Mouse (Mus musculus): ENCODE data around the gene Pdzrn3. TPM values are rescaled to one million over a fixed set of nuclear protein-coding genes. Genes with fewer than 3 reads are reported as not detected.

Pdzrn3 gene
- total RNA-seq, 2 experiments from 2014 or later: 67.5 to 81.9 TPM

- intact Hi-C loops (cut with DNase I): no loop called here
- no peak for DNase-seq
These were observed 79.9 kb downstream of the Pdzrn3 start for GRCm38 (mm10) chr6:101297563-101298520.

- intact Hi-C loops (cut with DNase I): no loop called here
These were observed 80.7 kb downstream of the Pdzrn3 start for GRCm38 (mm10) chr6:101296997-101297396.

GRCm38 (mm10) chr6:101296280-101296679 lies 81.4 kb downstream of the Pdzrn3 start:
- no peak for DNase-seq
- intact Hi-C loops (cut with DNase I): no loop called here

More at GRCm38 (mm10) chr6:101296997-101297396, 80.7 kb downstream of the Pdzrn3 start:
- no peak for DNase-seq

- intact Hi-C loops (cut with DNase I): no loop called here
- no peak for DNase-seq
These were observed 84.6 kb downstream of the Pdzrn3 start for GRCm38 (mm10) chr6:101293036-101293572.

GRCm38 (mm10) chr6:101291944-101292343 lies 85.8 kb downstream of the Pdzrn3 start:
- no peak for DNase-seq
- intact Hi-C loops (cut with DNase I): no loop called here

GRCm38 (mm10) chr6:101290160-101290559 lies 87.5 kb downstream of the Pdzrn3 start:
- intact Hi-C loops (cut with DNase I): no loop called here
- no peak for DNase-seq

GRCm38 (mm10) chr6:101289428-101289827 lies 88.3 kb downstream of the Pdzrn3 start:
- intact Hi-C loops (cut with DNase I): no loop called here
- DNase-seq: no peak

- intact Hi-C loops (cut with DNase I): no loop called here
- DNase-seq: no peak
These were observed 90.0 kb downstream of the Pdzrn3 start for GRCm38 (mm10) chr6:101287566-101288173.

- intact Hi-C loops (cut with DNase I): no loop called here
- DNase-seq: no peak
These were observed 90.6 kb downstream of the Pdzrn3 start for GRCm38 (mm10) chr6:101287077-101287476.

- intact Hi-C loops (cut with DNase I): no loop called here
- no peak for DNase-seq
These were observed 93.2 kb downstream of the Pdzrn3 start for GRCm38 (mm10) chr6:101284368-101284955.

- DNase-seq: no peak
- intact Hi-C loops (cut with DNase I): no loop called here
These were observed 93.8 kb downstream of the Pdzrn3 start for GRCm38 (mm10) chr6:101283891-101284290.

GRCm38 (mm10) chr6:101281644-101282043 lies 96.1 kb downstream of the Pdzrn3 start:
- intact Hi-C loops (cut with DNase I): no loop called here

GRCm38 (mm10) chr6:101280811-101281218 lies 96.9 kb downstream of the Pdzrn3 start:
- intact Hi-C loops (cut with DNase I): no loop called here
- DNase-seq: no peak

More at GRCm38 (mm10) chr6:101281644-101282043, 96.1 kb downstream of the Pdzrn3 start:
- DNase-seq: no peak

GRCm38 (mm10) chr6:101278286-101278932 lies 99.3 kb downstream of the Pdzrn3 start:
- peak; percentile 26 to 38 for DNase-seq
- intact Hi-C loops (cut with DNase I): loop anchor here (5.0 kb wide), 1 partner anchor 39 kb away; no protein-coding TSS in a partner anchor

- DNase-seq: no peak
- intact Hi-C loops (cut with DNase I): loop anchor here (5.0 kb wide), 1 partner anchor 41 kb away; no protein-coding TSS in a partner anchor
These were observed 101.4 kb downstream of the Pdzrn3 start for GRCm38 (mm10) chr6:101276261-101276660.

- DNase-seq: no peak
These were observed 101.9 kb downstream of the Pdzrn3 start for GRCm38 (mm10) chr6:101275806-101276205.

GRCm38 (mm10) chr6:101274846-101275245 lies 102.9 kb downstream of the Pdzrn3 start:
- intact Hi-C loops (cut with DNase I): loop anchor here (5.0 kb wide), 1 partner anchor 42 kb away; no protein-coding TSS in a partner anchor
- DNase-seq: no peak

More at GRCm38 (mm10) chr6:101275806-101276205, 101.9 kb downstream of the Pdzrn3 start:
- intact Hi-C loops (cut with DNase I): loop anchor here (5.0 kb wide), 1 partner anchor 41 kb away; no protein-coding TSS in a partner anchor

- no peak for DNase-seq
- intact Hi-C loops (cut with DNase I): no loop called here
These were observed 105.4 kb downstream of the Pdzrn3 start for GRCm38 (mm10) chr6:101272256-101272655.

GRCm38 (mm10) chr6:101271378-101272135 lies 106.1 kb downstream of the Pdzrn3 start:
- intact Hi-C loops (cut with DNase I): no loop called here

More at GRCm38 (mm10) chr6:101271378-101272135, 106.1 kb downstream of the Pdzrn3 start:
- DNase-seq: no peak

All from gastrocnemius, postnatal 36 days (tissue).